Mouse (Mus musculus) lung, adult 2 months (tissue): ENCODE results near the gene Wdr86. TPM values are rescaled to one million over a fixed set of nuclear protein-coding genes. Genes with fewer than 3 reads are reported as not detected.
A peak's percentile ranks its signal among the peaks of the same experiment; 100 is the strongest.
"Not testable (repeated sequence)": the region's sequence is repeated elsewhere in the genome, so short reads cannot be mapped to it uniquely, and the experiment has no call there.

Experiments
- DNase-seq: peaks from one replicate; pipeline ENCODE4 v3.0.0; 2022
- H3K4me1 ChIP-seq: fragments of 200-500 bp; 2 replicates; pipeline ENCODE4 v1.6.1; 2011; ENCODE audit warnings: low read length; ENCODE audit not compliant: control insufficient read depth, insufficient read depth
- H3K4me3 ChIP-seq: fragments of 200-500 bp; replicated peaks from 2 replicates; pipeline ENCODE3; 2011; ENCODE audit warnings: low read depth, mild to moderate bottlenecking, control low read depth, low read length; ENCODE audit errors: extremely low read depth
- CTCF ChIP-seq: fragments of 200-500 bp; IDR thresholded peaks from 2 replicates; pipeline ENCODE4 v1.5.1; 2011; ENCODE audit warnings: mild to moderate bottlenecking, low read length, control low read depth; ENCODE audit not compliant: insufficient read depth
- POLR2A ChIP-seq: fragments of 200-500 bp; IDR thresholded peaks from 2 replicates; pipeline ENCODE4 v1.6.1; 2011; ENCODE audit warnings: low read depth, mild to moderate bottlenecking, control low read depth, low read length, borderline replicate concordance; ENCODE audit errors: extremely low read depth
- WGBS: fragments of 180-500 bp; shearing (Covaris S2); methylation state at CpG from one replicate; pipeline ENCODE4 v1.1.7; 2018; 5-methylcytosine and 5-hydroxymethylcytosine counted together
- polyA plus RNA-seq: library from polyadenylated mRNA; depleted of rRNA; stranded (reverse); fragments of >200 nt; gene quantifications from 2 replicates; pipeline ENCODE4 v1.2.3, GENCODE M21; 2012; rRNA removed

The Wdr86 gene
- polyA plus RNA-seq = 2.6 and 3.4 TPM in 2 replicates

GRCm38 (mm10) chr5:24730488-24730871 lies at the start of gene Wdr86:
TSS of gene Wdr86 (minus strand) at chr5:24730727.
- peak within 1 kb of the TSS; percentile 27 for H3K4me3 ChIP-seq
- 2% methylated on average over 23 of the region's 23 CpGs for WGBS
- peaks cover 6% of the 10 kb centered on the region; the same call in 1 of the 2 replicates for H3K4me1 ChIP-seq
- DNase-seq = no peak
- TF ChIP-seq CTCF (no peak), POLR2A (no peak)

- WGBS = 41% methylated on average over 15 of the region's 15 CpGs
- TF ChIP-seq CTCF = peak; percentile 44
- no peak for TF ChIP-seq POLR2A
- H3K4me3 ChIP-seq = no peak overlapping the region
- no peaks in the 10 kb centered on the region for H3K4me1 ChIP-seq
- DNase-seq = peak; percentile 20
These were observed 49.5 kb upstream of the Wdr86 start for GRCm38 (mm10) chr5:24779881-24780512.

GRCm38 (mm10) chr5:24779321-24779720 lies 48.8 kb upstream of the Wdr86 start:
- TF ChIP-seq POLR2A = no peak
- no peak for TF ChIP-seq CTCF
- H3K4me3 ChIP-seq = no peak overlapping the region
- DNase-seq = no peak
- H3K4me1 ChIP-seq = no peaks in the 10 kb centered on the region

GRCm38 (mm10) chr5:24778843-24779140 lies 48.3 kb upstream of the Wdr86 start:
- DNase-seq = no peak
- TF ChIP-seq CTCF (no peak), POLR2A (no peak)
- WGBS = 47% methylated on average over 13 of the region's 13 CpGs
- H3K4me3 ChIP-seq = no peak overlapping the region
- no peaks in the 10 kb centered on the region for H3K4me1 ChIP-seq

- Histone ChIP-seq H3K4me1 (no peaks in the 10 kb centered on the region), H3K4me3 (no peak overlapping the region)
- no peak for DNase-seq
- TF ChIP-seq POLR2A = no peak
- TF ChIP-seq CTCF = no peak
- WGBS = 36% methylated on average over 17 of the region's 17 CpGs
These were observed 47.7 kb upstream of the Wdr86 start for GRCm38 (mm10) chr5:24778082-24778842.

GRCm38 (mm10) chr5:24776681-24777080 lies 46.2 kb upstream of the Wdr86 start:
- WGBS = 58% methylated on average over 4 of the region's 4 CpGs
- DNase-seq = no peak

DNA sequence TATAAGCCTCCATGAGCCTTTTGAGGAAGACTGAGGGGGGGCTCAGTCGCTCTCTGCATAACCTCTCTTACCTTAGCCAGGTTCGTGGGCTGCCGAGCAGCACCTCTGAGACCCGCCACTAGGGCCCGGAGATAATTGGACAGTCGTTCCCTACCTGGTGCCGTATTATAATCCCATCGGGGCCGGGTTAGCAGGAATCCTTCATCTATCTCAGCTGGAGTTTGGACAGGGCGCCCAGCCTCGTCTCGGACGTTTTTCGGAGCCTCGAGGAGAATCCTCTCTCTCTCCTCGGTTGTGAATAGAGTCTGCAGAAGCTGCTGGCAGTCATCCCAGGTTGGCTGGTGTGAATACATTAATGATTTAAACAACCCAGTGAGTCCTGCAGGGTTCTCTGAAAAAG lies 44.0 kb upstream of the Wdr86 start:
- DNase-seq, H3K4me1 ChIP-seq, H3K4me3 ChIP-seq: not testable (repeated sequence)
- WGBS = 88% methylated on average over 16 of the region's 16 CpGs

More at GRCm38 (mm10) chr5:24776681-24777080, 46.2 kb upstream of the Wdr86 start:
- TF ChIP-seq POLR2A = no peak
- TF ChIP-seq CTCF = no peak
- Histone ChIP-seq H3K4me1 (no peaks in the 10 kb centered on the region), H3K4me3 (no peak overlapping the region)

- no peak for DNase-seq
- H3K4me3 ChIP-seq = no peak within 1 kb of the TSS
- H3K4me1 ChIP-seq = no peaks in the 10 kb centered on the region
- 42% methylated on average over 18 of the region's 18 CpGs for WGBS
- TF ChIP-seq CTCF (no peak), POLR2A (no peak)
These were observed 27.3 kb upstream of the Wdr86 start, which contains the start of gene Crygn for GRCm38 (mm10) chr5:24757816-24758215. TSS of gene Crygn (minus strand) at chr5:24758008.

- TF ChIP-seq CTCF = no peak
- no peak for TF ChIP-seq POLR2A
- Histone ChIP-seq H3K4me3 (no peak overlapping the region), H3K4me1 (no peaks in the 10 kb centered on the region)
- 68% methylated on average over 3 of the region's 3 CpGs for WGBS
- DNase-seq = no peak
These were observed 26.4 kb upstream of the Wdr86 start for GRCm38 (mm10) chr5:24756931-24757330.

GRCm38 (mm10) chr5:24752175-24752498 lies 21.6 kb upstream of the Wdr86 start:
- peak overlapping the region; percentile 83 for H3K4me3 ChIP-seq
- DNase-seq = no peak
- WGBS = 4% methylated on average over 2 of the region's 2 CpGs
- TF ChIP-seq POLR2A (no peak), CTCF (no peak)
- H3K4me1 ChIP-seq = peaks cover 4% of the 10 kb centered on the region; the same call in 1 of the 2 replicates
